Mouse (Mus musculus) testis, adult 2 months (tissue): Measurements from ENCODE around the gene Rapgef6. TPM values are rescaled to one million over a fixed set of nuclear protein-coding genes. Genes with fewer than 3 reads are reported as not detected.

Experiments used
- H3K27ac ChIP-seq: fragments of 200-500 bp; 2 replicates; pipeline ENCODE4 v1.5.1; 2012; ENCODE audit warnings: low read depth, low read length; ENCODE audit not compliant: control insufficient read depth, insufficient read depth
- H3K27me3 ChIP-seq: fragments of 200-500 bp; 2 replicates; pipeline ENCODE4 v1.6.1; 2012; ENCODE audit warnings: mild to moderate bottlenecking, low read length, moderate library complexity; ENCODE audit not compliant: control insufficient read depth, insufficient read depth
- H3K36me3 ChIP-seq: fragments of 200-500 bp; 2 replicates; pipeline ENCODE4 v1.6.1; 2012; ENCODE audit warnings: mild to moderate bottlenecking, low read length; ENCODE audit not compliant: control insufficient read depth, insufficient read depth
- H3K4me1 ChIP-seq: fragments of 200-500 bp; 2 replicates; pipeline ENCODE4 v1.6.1; 2012; ENCODE audit warnings: low read length; ENCODE audit not compliant: control insufficient read depth, insufficient read depth
- H3K4me3 ChIP-seq: fragments of 200-500 bp; 2 replicates; pipeline ENCODE4 v1.5.1; 2012; ENCODE audit warnings: low read depth, mild to moderate bottlenecking, low read length, moderate library complexity, mixed read lengths; ENCODE audit not compliant: control insufficient read depth
- CTCF ChIP-seq: fragments of 200-500 bp; IDR thresholded peaks from 2 replicates; pipeline ENCODE4 v1.5.1; 2012; ENCODE audit warnings: low read depth, mild to moderate bottlenecking, inconsistent platforms, low read length, moderate library complexity; ENCODE audit not compliant: control insufficient read depth, insufficient read depth, insufficient replicate concordance
- POLR2A ChIP-seq: fragments of 200-500 bp; IDR thresholded peaks from 2 replicates; pipeline ENCODE4 v1.6.1; 2012; ENCODE audit warnings: low read depth, mild to moderate bottlenecking, inconsistent platforms, low read length, moderate library complexity; ENCODE audit not compliant: control insufficient read depth
- polyA plus RNA-seq: library from polyadenylated mRNA; depleted of rRNA; stranded (reverse); fragments of >200 nt; gene quantifications from 2 replicates; pipeline ENCODE4 v1.2.3, GENCODE M21; 2012

Gene Rapgef6
- polyA plus RNA-seq, 1 experiment = 12.7 TPM

GRCm38 (mm10) chr11:54604415-54604814, 81.8 kb downstream of the Rapgef6 start:
- Histone ChIP-seq H3K27ac (no peak overlapping the region), H3K27me3 (no peaks in the 10 kb centered on the region), H3K4me1 (no peaks in the 10 kb centered on the region), H3K4me3 (no peak overlapping the region), H3K36me3 (no peaks in the 10 kb centered on the region)
- no peak for TF ChIP-seq POLR2A

- no peaks in the 10 kb centered on the region for H3K36me3 ChIP-seq
- H3K4me3 ChIP-seq = no peak overlapping the region
- H3K4me1 ChIP-seq = no peaks in the 10 kb centered on the region
- no peak for TF ChIP-seq CTCF
- TF ChIP-seq POLR2A = no peak
- H3K27me3 ChIP-seq = no peaks in the 10 kb centered on the region
- H3K27ac ChIP-seq = no peak overlapping the region
Measured at GRCm38 (mm10) chr11:54613628-54614027, 91.0 kb downstream of the Rapgef6 start.

GRCm38 (mm10) chr11:54614560-54614959, 91.9 kb downstream of the Rapgef6 start:
- Histone ChIP-seq H3K4me3 (no peak overlapping the region), H3K4me1 (no peaks in the 10 kb centered on the region), H3K27me3 (no peaks in the 10 kb centered on the region), H3K27ac (no peak overlapping the region), H3K36me3 (no peaks in the 10 kb centered on the region)
- TF ChIP-seq POLR2A = no peak
- no peak for TF ChIP-seq CTCF

- H3K4me3 ChIP-seq = no peak overlapping the region
- no peak overlapping the region for H3K27ac ChIP-seq
- no peaks in the 10 kb centered on the region for H3K27me3 ChIP-seq
- TF ChIP-seq CTCF = no peak
- TF ChIP-seq POLR2A = no peak
- H3K4me1 ChIP-seq = no peaks in the 10 kb centered on the region
- peaks cover 1% of the 10 kb centered on the region; the same call in 1 of the 2 replicates for H3K36me3 ChIP-seq
Measured at GRCm38 (mm10) chr11:54618841-54619240, 96.2 kb downstream of the Rapgef6 start.

- Histone ChIP-seq H3K36me3 (peaks cover 1% of the 10 kb centered on the region; the same call in 1 of the 2 replicates), H3K27me3 (no peaks in the 10 kb centered on the region), H3K4me1 (no peaks in the 10 kb centered on the region), H3K4me3 (no peak overlapping the region), H3K27ac (no peak overlapping the region)
- TF ChIP-seq POLR2A (no peak), CTCF (no peak)
Measured at GRCm38 (mm10) chr11:54621725-54622124, 99.1 kb downstream of the Rapgef6 start.

- no peaks in the 10 kb centered on the region for H3K27me3 ChIP-seq
- no peak overlapping the region for H3K4me3 ChIP-seq
- H3K4me1 ChIP-seq = no peaks in the 10 kb centered on the region
- TF ChIP-seq CTCF = no peak
- no peak for TF ChIP-seq POLR2A
- no peak overlapping the region for H3K27ac ChIP-seq
- H3K36me3 ChIP-seq = no peaks in the 10 kb centered on the region
Measured at GRCm38 (mm10) chr11:54626905-54627304, 104.3 kb downstream of the Rapgef6 start.

GRCm38 (mm10) chr11:54646420-54646819, 123.8 kb downstream of the Rapgef6 start:
- no peaks in the 10 kb centered on the region for H3K27me3 ChIP-seq
- H3K36me3 ChIP-seq = no peaks in the 10 kb centered on the region
- H3K27ac ChIP-seq = no peak overlapping the region
- no peaks in the 10 kb centered on the region for H3K4me1 ChIP-seq
- H3K4me3 ChIP-seq = no peak overlapping the region
- TF ChIP-seq CTCF (no peak), POLR2A (no peak)

- H3K36me3 ChIP-seq = no peaks in the 10 kb centered on the region
- H3K4me1 ChIP-seq = no peaks in the 10 kb centered on the region
- H3K4me3 ChIP-seq = no peak overlapping the region
- no peak for TF ChIP-seq CTCF
- no peak for TF ChIP-seq POLR2A
- H3K27me3 ChIP-seq = no peaks in the 10 kb centered on the region
- no peak overlapping the region for H3K27ac ChIP-seq
Measured at GRCm38 (mm10) chr11:54648573-54648972, 125.9 kb downstream of the Rapgef6 start.
